Mouse (Mus musculus): ENCODE data around the gene Nlrp4a. TPM values are rescaled to one million over a fixed set of nuclear protein-coding genes. Genes with fewer than 3 reads are reported as not detected.
"Not testable (repeated sequence)": the region's sequence is repeated elsewhere in the genome, so short reads cannot be mapped to it uniquely, and the experiment has no call there.

The Nlrp4a gene
- not detected in 2 replicates for polyA plus RNA-seq (2012; rRNA removed)

- WGBS = 84% methylated on average over 5 of the region's 5 CpGs
- DNase-seq = no peak
- H3K27me3 ChIP-seq (replicated peaks; ENCODE audit: control insufficient read depth, insufficient read depth, low read length) = no peaks in the 10 kb centered on the region
- no peak within 1 kb of the TSS for H3K27ac ChIP-seq (ENCODE audit: insufficient read depth, low read depth, low read length)
- TF ChIP-seq CTCF (conservative IDR thresholded peaks at IDR 0.05; ENCODE audit: insufficient read depth, insufficient read length, low read depth, low read length) (no peak), POLR2A (IDR thresholded peaks at IDR 0.05; ENCODE audit: low read depth, low read length) (no peak)
- H3K4me1 ChIP-seq (ENCODE audit: control insufficient read depth, insufficient read depth, low read length) = no peaks in the 10 kb centered on the region
- H3K4me3 ChIP-seq (ENCODE audit: insufficient read depth, low read depth, low read length) = no peak within 1 kb of the TSS
- H3K36me3 ChIP-seq (ENCODE audit: control insufficient read depth, insufficient read depth, low read length) = no peaks in the 10 kb centered on the region
Measured at GRCm38 (mm10) chr7:26434813-26435212, at the start of gene Nlrp4a. Nlrp4a (plus strand) TSS chr7:26435113.

DNA sequence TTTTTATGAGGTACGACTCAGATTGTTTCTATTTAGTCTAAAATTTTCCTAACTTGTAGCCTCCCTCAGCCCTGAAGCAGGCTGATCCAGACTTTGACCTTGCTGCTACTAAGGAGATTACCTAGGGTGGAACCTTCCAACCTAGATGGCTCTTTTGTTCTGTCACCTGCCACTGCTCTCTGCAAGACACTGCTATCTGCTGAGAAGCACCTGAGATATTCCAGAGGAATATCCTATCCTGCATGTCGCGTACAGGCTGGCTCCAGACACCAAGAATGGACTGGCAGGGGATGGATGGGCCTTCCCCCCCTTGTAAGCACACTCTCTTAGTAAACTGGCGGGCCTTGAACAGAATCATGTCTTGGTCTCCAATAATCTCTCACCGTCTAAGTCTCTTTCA is 48.2 kb upstream of the Nlrp4a start:
- DNase-seq; H3K4me3 ChIP-seq (ENCODE audit: insufficient read depth, low read depth, low read length); H3K27ac ChIP-seq (ENCODE audit: insufficient read depth, low read depth, low read length); H3K4me1 ChIP-seq (ENCODE audit: control insufficient read depth, insufficient read depth, low read length); H3K36me3 ChIP-seq (ENCODE audit: control insufficient read depth, insufficient read depth, low read length); H3K27me3 ChIP-seq (replicated peaks; ENCODE audit: control insufficient read depth, insufficient read depth, low read length): not testable (repeated sequence)
- WGBS = 85% methylated on average over 5 of the region's 5 CpGs

- not testable (repeated sequence) for H3K4me3 ChIP-seq (ENCODE audit: insufficient read depth, low read depth, low read length); H3K4me1 ChIP-seq (ENCODE audit: control insufficient read depth, insufficient read depth, low read length); DNase-seq; H3K36me3 ChIP-seq (ENCODE audit: control insufficient read depth, insufficient read depth, low read length); H3K27me3 ChIP-seq (replicated peaks; ENCODE audit: control insufficient read depth, insufficient read depth, low read length); H3K27ac ChIP-seq (ENCODE audit: insufficient read depth, low read depth, low read length)
- WGBS = 73% methylated on average over 2 of the region's 2 CpGs
Measured at GRCm38 (mm10) chr7:26391137-26391536, 43.8 kb upstream of the Nlrp4a start.

- not testable (repeated sequence) for H3K27ac ChIP-seq (ENCODE audit: insufficient read depth, low read depth, low read length); H3K27me3 ChIP-seq (replicated peaks; ENCODE audit: control insufficient read depth, insufficient read depth, low read length); H3K4me3 ChIP-seq (ENCODE audit: insufficient read depth, low read depth, low read length); H3K36me3 ChIP-seq (ENCODE audit: control insufficient read depth, insufficient read depth, low read length); DNase-seq; H3K4me1 ChIP-seq (ENCODE audit: control insufficient read depth, insufficient read depth, low read length)
- WGBS = 83% methylated on average over 6 of the region's 6 CpGs
Measured at GRCm38 (mm10) chr7:26391811-26392210, 43.1 kb upstream of the Nlrp4a start.

GRCm38 (mm10) chr7:26403600-26403999 is 31.3 kb upstream of the Nlrp4a start, which contains the start of gene Nlrp9c:
Nlrp9c (minus strand) TSS chr7:26403700.
- H3K36me3 ChIP-seq (ENCODE audit: control insufficient read depth, insufficient read depth, low read length); H3K4me3 ChIP-seq (ENCODE audit: insufficient read depth, low read depth, low read length); H3K27ac ChIP-seq (ENCODE audit: insufficient read depth, low read depth, low read length); H3K4me1 ChIP-seq (ENCODE audit: control insufficient read depth, insufficient read depth, low read length); H3K27me3 ChIP-seq (replicated peaks; ENCODE audit: control insufficient read depth, insufficient read depth, low read length); DNase-seq: not testable (repeated sequence)
- 55% methylated on average over 2 of the region's 2 CpGs for WGBS

GRCm38 (mm10) chr7:26476690-26477089 is 41.8 kb downstream of the Nlrp4a start:
- Histone ChIP-seq H3K36me3 (ENCODE audit: control insufficient read depth, insufficient read depth, low read length) (no peaks in the 10 kb centered on the region), H3K27ac (ENCODE audit: insufficient read depth, low read depth, low read length) (no peak overlapping the region), H3K4me1 (ENCODE audit: control insufficient read depth, insufficient read depth, low read length) (no peaks in the 10 kb centered on the region), H3K27me3 (replicated peaks; ENCODE audit: control insufficient read depth, insufficient read depth, low read length) (no peaks in the 10 kb centered on the region), H3K4me3 (ENCODE audit: insufficient read depth, low read depth, low read length) (no peak overlapping the region)
- TF ChIP-seq CTCF (conservative IDR thresholded peaks at IDR 0.05; ENCODE audit: insufficient read depth, insufficient read length, low read depth, low read length) (no peak), POLR2A (IDR thresholded peaks at IDR 0.05; ENCODE audit: low read depth, low read length) (no peak)
- no peak for DNase-seq

DNA sequence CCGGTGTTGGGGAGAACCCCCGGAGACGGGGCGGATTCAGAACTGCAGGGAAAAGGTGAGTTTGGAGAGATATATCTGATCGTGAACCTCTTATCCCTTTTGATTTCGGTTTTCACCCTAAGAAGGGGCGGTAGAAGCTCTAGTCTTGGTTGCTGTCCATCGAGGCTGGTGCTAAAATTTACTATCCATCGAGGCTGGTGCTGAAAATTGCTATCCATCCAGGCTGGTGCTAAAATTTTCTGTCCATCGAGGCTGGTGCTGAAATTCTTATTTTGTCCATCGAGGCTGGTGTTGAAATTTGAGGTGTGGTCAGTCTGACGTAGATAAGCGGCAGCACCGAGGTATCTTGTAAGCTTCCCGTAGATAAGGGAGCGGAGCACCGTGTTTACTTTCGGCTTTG is 54.6 kb downstream of the Nlrp4a start:
- not testable (repeated sequence) for H3K27me3 ChIP-seq (replicated peaks; ENCODE audit: control insufficient read depth, insufficient read depth, low read length); H3K36me3 ChIP-seq (ENCODE audit: control insufficient read depth, insufficient read depth, low read length); H3K4me1 ChIP-seq (ENCODE audit: control insufficient read depth, insufficient read depth, low read length); DNase-seq; H3K27ac ChIP-seq (ENCODE audit: insufficient read depth, low read depth, low read length); H3K4me3 ChIP-seq (ENCODE audit: insufficient read depth, low read depth, low read length)
- WGBS = 85% methylated on average over 18 of the region's 18 CpGs

Other genes with a start within 250 kb of the Nlrp4a start
- not detected in 2 replicates for gene Vmn1r184, start 174.8 kb upstream of the Nlrp4a start, polyA plus RNA-seq (2012; rRNA removed)
- gene Cyp2a4, start 127.9 kb upstream of the Nlrp4a start, polyA plus RNA-seq (2012; rRNA removed) = 124 and 185 TPM in 2 replicates
- gene Nlrp9c, start 31.4 kb upstream of the Nlrp4a start, polyA plus RNA-seq (2012; rRNA removed) = not detected in 2 replicates
- not detected in 2 replicates for gene Nlrp9a, start 99.9 kb downstream of the Nlrp4a start, polyA plus RNA-seq (2012; rRNA removed)
- gene Vmn1r185, start 183.4 kb downstream of the Nlrp4a start, polyA plus RNA-seq (2012; rRNA removed) = not detected in 2 replicates

All from kidney, adult 2 months (tissue).